Mouse (Mus musculus): ENCODE measurements around the gene Sept1. TPM values are rescaled to one million over a fixed set of nuclear protein-coding genes. Genes with fewer than 3 reads are reported as not detected.

Gene Sept1
- total RNA-seq (2014; fragmentation: Nextera tagmentation): 17.1 and 23.3 TPM in 2 replicates
- 29.1 and 33.3 TPM in 2 replicates for total RNA-seq (2017)

DNA sequence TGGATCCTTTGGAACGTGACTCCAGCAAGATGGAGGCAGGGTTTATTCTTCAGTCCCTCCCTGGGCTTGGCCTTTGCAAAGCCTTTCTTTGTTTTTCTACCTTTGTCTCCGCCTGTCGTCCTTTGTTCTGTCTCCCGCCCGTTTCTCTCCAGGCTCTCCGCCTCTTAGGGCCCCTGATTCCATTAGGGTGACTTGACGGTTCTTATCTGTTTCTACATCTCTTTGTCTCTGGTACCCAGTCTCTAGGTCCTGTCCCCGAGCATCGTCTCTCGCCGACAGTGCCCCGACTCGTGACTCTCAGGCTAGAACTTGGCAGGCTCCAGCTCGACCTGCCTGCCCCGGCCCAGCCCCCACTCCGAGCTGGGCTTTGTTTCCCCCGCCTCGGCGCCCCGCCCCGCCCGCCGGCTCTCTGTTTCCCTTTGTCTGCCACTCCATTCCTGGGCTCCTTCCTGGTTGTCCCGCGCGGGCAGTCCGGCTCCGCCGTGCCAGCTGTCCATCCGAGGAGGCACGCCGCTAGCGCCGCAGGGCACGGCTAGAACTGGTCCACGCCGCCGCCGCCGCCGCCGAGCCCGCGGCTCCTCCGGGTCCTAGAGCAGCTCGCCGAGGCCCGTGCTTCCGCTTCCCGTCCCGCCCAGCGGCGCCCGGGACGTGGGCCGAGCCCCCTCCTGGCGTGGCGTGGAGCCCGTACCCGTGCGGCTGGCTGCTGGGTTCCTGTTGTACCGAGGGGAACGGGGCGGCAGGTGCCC lies at the start of gene Sept1, which contains the start of gene Zfp553:
Sept1 (minus strand) TSS at position 509 of the 746 bp plus-strand sequence.
Zfp553 (plus strand) TSS at position 440 of the 746 bp plus-strand sequence.
- peak; percentile 82 for ATAC-seq (replicated peaks; ENCODE audit: poor library complexity, severe bottlenecking)

DNA sequence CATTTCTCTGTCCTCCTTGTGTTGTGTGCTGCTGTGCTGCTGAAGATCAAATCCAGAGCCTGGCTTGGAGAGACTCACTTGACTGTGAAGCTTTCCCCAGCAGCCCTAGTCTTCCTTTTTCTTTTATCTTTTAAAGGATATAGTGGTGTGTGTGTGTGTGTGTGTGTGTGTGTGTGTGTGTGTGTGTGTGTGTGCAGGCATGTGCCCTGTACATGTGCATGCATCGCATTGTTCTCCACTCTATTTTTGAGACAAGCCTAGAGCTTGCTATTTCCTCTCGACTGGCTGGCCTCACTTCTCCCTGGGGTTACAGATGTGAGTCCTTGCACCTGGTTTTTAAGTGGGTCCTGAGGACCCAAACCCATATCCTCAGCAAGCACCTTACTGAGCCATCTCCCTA lies 49.3 kb upstream of the Sept1 start:
- ATAC-seq (replicated peaks; ENCODE audit: poor library complexity, severe bottlenecking): no peak

DNA sequence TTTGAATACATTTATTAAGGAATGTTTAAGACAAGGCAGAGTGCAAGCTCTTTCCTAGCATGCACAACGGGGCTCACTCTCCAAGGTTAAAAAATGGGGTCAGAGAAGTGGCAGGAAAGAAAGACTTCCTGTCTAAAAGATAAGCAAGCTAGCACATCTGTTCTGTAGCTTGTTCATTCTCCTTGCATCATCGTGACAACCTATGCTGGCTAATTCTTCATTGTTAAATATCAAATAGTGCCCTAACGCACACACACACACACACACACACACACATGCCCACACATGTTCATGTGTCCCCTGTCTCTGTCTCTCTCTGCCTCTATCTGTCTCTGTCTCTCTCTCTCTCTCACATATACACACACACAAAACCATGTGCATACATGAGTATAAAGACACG lies 48.2 kb upstream of the Sept1 start:
- peak; percentile 39 for ATAC-seq (replicated peaks; ENCODE audit: poor library complexity, severe bottlenecking)

DNA sequence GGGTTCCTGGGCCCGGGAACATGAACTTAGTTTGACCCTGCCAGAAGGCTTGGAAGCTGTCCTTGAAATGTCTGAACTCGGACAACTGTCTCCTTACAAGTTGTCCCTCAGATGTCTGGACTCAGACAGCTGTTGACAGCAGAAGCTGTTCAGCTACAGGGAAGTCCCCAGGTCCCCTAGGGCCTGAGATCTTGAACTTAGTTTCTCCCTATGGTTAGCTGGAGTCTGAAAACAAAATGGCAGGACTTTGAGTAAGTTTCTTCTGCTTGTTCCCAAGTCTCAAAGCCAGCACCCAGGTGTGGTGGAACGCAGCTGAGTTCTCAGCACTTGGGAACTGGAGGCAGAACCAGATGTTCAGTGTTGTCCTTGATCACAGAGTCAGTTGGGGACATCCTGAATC lies 47.2 kb upstream of the Sept1 start:
- no peak for ATAC-seq (replicated peaks; ENCODE audit: poor library complexity, severe bottlenecking)

DNA sequence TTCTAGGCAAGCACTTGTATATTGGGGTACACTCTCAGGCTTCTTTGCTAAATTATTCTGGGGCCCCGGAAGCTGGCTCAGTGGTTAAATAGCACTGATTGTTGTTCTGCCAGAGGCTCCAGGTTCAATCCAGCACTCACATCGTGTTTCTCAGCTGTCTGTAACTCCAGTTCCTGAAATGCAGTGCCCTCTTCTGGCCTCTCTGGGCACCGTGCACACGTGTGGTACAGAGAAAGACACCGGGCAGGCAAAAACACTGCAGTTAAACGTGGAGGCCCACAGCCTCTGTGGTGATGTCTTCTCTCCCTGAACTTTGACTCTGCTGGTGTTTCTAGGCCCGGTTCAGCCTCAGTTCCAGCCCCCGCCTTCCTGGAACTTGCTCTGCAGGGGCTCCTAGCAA lies 45.4 kb upstream of the Sept1 start:
- ATAC-seq (replicated peaks; ENCODE audit: poor library complexity, severe bottlenecking): peak; percentile 52

DNA sequence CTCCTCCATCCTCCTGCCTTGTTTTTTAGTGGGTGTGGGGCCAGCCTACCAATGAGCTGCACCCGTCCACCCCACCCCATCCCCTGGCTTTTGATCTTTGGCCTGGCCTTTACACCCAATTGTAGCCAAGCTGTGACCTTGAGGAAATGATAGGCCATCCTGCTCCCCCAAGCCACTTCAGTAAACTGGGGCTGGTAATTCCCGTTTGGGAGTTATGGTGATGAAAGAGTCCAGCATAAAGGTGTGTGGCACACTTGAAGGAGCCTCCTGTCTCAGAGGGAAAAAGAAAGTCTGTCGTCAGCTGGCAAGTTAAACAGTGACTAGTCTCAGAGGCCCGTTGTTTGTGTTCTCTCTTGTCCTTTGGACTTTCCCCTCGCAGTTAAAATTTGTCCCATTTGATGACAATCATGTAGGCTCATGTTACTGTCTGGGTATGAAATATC lies 43.6 kb upstream of the Sept1 start:
- no peak for ATAC-seq (replicated peaks; ENCODE audit: poor library complexity, severe bottlenecking)

DNA sequence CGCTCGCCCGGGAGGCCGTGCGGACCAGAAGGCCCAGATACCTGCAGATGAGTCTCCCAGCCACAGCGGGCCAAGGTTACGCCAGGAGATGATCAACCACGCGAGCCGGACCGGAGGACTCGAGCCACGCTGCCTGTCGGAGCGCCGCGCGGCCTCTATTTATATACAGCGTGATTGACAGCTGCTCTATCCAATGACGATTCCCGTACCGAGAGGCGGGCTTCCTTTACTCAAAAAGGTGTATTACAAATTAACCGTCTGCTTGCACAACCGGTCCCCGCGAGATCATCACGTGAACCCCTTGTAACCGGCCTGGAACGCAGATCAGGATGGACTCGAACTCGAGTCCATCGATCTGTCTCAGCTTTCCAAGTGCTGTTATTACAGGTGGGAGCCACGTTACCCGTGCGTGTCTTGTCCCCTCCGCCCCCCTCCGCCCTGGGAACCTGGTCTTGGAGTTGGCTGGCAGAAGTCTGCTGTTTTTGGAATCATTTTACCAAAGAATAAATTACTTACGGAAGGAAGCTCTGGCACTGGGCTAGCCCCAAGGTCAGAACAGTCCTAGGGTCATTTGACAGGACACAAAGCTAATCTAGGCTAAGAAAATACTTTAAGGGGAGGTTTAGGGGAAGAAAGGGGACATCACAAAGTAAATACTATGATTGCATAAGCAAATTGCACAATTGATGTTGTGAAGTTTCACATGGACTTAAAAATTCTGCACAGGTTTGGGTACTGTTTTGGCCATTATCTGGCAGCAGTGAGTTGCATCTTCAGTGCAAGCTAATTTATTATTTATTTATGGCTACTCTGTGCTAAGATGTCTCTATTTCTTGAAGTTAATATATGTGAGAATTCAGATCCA lies 41.2 kb upstream of the Sept1 start, which contains the start of gene Sephs2:
Sephs2 (minus strand) TSS at position 131 of the 865 bp plus-strand sequence.
- peak; percentile 74 for ATAC-seq (replicated peaks; ENCODE audit: poor library complexity, severe bottlenecking)

DNA sequence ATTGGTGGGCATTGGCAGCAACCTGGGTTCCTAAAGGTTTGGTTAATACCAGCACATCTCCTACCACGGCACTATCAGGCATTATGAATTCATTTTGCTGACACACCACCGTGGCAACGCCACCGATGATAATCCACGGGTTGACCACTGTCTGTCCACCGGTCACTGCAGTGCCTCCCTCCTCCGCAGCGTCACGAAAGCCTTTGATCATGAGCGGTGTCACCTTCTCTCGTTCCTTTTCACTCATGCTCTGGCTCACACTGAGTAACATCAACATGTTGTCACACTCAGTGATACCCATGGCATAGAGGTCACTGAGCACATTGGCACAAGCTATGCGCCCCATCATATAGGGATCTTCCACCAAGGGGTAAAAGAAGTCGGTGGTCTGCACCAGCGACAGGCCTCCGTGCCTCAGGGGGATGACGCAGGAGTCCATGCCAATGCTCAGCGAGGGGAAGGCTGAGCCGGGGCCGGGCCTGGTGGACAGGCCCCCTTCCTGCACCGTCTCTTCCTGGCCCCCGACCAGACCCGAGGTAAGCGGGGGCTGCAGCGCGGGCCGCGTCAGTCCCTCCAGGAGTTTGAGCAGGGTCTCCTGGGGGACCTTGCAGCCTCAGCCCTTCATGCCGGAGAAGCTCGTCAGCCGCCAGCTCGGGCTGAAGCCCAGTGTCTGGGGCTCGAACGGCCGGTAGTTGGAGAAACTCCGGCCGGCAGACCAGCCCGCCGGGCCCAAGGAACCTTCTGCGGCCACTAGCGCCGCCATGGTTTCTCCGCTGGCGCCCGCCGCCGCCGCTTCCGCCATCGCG lies 40.4 kb upstream of the Sept1 start:
- peak; percentile 10; the same call in 1 of the 2 replicates for ATAC-seq (replicated peaks; ENCODE audit: poor library complexity, severe bottlenecking)

DNA sequence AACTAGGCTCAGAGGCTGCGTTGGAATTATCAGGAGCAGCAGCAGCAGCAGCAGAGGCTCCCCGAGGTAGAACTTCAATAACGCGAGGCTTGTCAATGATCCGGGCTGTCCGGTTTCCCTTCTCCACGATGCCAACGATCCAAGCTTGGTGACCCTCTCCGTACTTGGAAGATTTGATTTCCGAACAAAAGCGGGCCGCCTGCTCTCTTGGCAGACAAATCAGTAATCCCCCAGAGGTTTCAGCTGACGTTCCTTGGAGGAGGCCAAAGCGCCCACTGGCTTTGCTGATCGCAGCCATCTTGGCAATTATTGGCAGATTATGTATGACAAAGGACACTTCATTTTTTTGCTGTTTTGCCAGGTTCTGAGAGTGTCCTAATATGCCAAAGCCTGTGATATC lies 39.6 kb upstream of the Sept1 start:
- no peak for ATAC-seq (replicated peaks; ENCODE audit: poor library complexity, severe bottlenecking)

DNA sequence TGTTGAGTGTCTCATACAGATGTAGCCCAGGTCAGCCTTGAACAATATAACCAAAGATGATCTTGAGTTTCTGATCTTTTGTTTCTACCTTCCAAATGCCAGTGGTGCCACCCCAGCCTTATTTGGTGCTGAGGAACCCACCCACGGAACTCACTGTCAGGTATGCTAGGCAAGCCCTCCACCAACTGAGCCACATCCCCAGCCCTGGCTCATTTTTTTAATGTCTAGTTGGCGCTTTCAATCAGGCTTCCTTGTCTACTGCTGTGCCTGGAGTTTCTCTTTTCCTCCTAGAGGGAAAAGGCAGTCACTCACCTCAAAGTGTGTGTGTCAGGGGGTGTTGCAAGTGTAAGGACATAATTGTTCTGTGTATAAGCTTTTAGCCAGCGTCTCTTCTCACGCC lies 38.2 kb upstream of the Sept1 start:
- no peak for ATAC-seq (replicated peaks; ENCODE audit: poor library complexity, severe bottlenecking)

DNA sequence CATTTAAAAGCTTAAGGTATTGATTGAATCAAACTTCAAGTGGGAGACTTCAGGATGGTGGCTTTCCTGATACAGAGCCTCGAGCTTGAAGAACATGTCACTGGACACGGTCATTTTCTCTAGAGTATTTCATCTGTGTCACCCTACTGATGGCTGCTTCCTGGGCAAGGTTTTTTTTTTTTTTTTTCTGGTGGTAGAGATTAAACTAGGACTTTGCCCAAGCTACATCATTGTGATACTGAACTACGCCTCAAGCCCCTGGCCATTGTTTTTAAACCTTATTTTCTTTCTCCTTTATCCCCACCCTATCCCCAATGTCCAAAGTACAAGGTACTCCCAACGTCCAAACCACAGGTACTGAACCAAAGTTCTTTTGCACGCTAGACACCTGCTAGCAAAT lies 37.7 kb upstream of the Sept1 start:
- no peak for ATAC-seq (replicated peaks; ENCODE audit: poor library complexity, severe bottlenecking)

DNA sequence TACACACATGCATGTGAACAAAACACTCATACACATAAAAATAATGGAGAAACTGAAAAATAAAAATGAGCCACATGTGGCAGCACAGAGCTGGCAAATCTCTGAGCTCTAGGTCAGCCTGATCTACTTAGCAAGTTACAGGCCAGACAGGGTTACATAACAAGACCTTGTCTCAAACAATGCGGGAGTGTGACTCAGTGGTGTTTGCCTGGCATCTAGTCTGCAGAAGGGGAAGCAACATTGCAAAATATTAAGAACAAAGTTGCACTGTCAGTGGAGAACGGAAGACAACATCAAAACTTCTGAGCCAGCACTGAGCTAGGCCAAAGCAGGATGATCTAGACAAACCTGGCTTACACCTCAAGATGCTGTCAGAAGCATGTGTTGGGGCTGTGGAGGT lies 37.3 kb upstream of the Sept1 start:
- peak; percentile 76 for ATAC-seq (replicated peaks; ENCODE audit: poor library complexity, severe bottlenecking)

DNA sequence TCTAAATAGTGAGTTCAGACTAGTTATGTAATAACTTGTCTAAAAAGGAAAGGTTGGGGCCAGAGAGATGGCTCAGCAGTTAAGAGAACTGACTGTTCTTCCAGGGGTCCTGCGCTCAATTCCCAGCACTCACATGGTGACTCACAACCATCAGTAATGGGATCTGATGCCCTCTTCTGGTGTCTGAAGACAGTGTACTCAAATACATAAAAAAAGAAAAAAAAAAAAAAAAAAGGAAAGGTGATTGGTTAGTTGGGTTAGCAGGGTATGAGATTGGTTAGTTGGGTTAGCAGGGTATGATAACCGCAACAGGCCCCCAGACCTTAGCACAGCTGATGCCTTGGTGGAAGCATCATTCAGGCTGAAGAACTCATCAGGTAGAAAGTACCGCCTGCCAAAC lies 30.6 kb upstream of the Sept1 start:
- no peak for ATAC-seq (replicated peaks; ENCODE audit: poor library complexity, severe bottlenecking)

DNA sequence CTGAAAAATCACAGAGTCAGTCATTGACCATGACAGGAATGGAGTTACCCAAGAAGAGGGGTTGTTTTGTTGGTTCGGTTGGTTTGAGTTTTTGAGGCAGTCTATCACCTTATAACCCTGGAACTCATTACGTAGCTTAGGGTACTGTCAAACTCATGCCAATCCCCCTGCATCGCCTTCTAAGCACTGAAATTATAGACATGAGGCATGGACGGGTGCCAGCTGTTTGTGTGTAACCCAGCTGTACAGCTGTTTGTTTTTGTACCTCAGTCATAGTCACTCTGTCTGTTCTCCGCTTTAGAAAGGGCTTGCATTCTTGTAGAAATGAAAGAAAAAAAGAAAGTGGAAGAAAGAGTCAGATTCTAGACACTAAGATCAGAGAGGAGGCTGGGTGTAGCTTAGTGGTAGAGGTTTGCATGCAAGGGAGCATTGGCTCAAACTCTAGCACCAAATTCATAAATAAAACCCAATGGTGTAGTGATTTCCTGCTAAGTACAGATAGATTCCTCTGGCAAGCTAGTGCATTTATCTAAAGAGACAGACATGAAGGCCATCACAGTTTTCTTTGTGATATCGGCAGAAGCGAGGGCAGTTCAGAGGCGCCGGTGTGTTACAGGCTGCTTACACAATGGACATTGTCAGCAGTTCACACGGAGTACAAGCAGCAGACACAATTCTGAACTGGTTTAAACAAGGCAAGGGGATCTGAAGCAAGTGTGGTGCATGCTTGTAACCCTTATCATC lies 29.5 kb upstream of the Sept1 start:
- no peak for ATAC-seq (replicated peaks; ENCODE audit: poor library complexity, severe bottlenecking)

DNA sequence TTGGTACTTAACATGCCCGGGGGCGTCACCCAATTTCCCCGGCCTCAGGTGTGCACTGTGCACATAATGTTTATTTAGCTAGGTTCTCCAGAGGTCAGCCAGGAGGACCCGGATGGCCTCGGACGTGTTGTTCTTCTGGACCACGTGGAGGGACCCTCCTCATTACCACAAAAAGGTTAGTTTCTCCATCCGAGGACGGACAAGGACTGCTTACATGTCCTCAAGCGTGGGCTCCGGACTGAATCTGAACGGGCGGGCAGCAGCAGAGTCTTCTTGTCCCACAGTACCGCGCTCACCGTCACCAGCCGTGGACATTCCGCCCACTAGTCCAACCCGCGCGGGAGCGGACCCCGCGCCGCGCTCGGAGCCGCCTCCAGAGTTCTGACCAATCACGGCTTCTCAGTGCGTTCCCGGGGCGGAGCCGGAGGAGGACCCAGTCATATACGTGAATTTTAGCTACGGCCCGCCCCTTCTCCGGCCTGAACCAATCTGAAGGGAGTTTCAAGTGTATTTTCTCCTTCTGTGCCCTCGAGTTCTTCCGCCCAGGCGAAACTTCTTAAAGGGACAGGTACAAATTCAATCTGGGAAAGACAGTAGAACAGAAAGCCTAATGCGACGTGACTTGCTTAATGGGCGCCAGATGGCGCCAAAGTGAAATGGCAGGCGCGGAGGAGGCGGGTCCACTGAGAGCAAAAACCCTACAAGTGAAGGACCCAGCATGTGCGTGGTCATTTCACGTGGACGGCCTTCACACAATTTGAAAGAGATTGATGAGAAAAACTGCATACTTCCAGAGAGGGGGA lies 27.6 kb upstream of the Sept1 start, which contains the start of gene Dctpp1:
Dctpp1 (minus strand) TSS at position 401 of the 803 bp plus-strand sequence.
- ATAC-seq (replicated peaks; ENCODE audit: poor library complexity, severe bottlenecking): peak; percentile 93

DNA sequence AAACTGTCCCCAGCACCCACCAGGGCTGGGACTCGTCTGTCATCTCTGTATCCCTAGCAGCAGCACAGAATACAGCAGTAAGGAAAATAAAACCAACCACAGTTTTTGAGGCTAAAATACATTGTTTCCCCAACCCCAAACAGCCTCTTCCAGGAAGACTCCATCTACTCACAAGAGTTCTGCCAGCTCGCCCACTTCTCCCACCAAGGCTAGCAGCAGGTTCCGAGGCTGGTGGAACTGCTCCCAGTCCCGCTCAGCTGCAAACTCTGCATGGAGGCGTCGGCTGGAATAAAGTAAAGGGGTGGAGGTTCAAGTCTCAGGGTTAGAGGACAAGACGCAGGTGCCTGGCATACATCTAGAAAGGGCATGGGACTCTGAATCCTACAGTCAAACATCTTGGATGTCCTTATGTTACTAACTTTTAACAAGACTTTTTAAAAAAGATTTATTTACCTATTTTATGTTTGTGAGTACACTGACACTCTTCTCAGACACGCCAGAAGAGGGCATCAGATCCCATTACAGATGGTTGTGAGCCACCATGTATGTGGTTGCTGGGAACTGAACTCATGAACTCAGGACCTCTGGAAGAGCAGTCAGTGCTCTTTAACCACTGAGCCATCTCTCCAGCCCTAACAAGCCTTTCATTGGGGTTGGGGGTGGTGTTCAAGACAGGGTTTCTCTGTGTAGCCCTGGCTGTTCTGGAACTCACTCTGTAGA lies 26.4 kb upstream of the Sept1 start:
- no peak for ATAC-seq (replicated peaks; ENCODE audit: poor library complexity, severe bottlenecking)

DNA sequence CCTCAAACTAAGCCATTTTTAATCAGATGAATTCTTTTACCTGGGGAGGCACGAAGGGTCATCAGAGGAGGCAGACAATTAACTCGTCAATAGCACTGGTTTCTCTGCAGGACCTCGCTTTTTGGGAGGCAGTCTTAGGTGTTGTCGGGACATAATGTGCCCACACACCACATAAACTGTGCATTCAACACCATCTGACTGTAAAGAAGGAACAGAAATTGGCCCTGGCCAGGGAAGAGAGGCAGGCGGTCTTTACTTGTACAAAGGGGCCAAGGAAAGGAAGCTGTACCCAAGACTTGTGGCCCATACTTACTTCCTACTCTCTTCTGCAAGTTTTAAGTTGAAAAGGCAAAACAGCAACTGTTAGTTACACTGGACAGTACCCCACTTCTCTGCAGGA lies 23.6 kb upstream of the Sept1 start:
- 0 out of 2 replicates have a peak, but pooled peaks have one; percentile 4 for ATAC-seq (replicated peaks; ENCODE audit: poor library complexity, severe bottlenecking)

DNA sequence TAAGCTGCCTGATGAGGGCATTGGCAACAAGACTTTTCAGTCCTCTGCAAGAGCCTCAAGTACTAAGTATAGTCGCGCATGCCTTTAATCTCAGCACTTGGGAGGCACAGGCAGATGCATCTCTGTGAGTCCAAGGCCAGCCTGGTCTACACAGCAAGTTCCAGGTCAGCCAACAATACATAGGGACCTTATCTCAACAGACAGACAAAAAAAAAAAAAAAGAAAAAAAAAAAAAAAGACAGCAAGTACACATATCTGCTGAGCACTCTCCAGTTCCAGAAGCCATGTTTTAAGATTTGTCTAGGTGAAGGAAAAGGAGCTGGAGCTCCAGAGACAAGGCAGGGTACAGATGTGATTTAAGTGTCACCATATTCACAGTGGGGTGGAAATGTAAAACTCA lies 23.0 kb upstream of the Sept1 start:
- no peak for ATAC-seq (replicated peaks; ENCODE audit: poor library complexity, severe bottlenecking)
